Mouse (Mus musculus): ENCODE data around the gene Brix1.

DNA sequence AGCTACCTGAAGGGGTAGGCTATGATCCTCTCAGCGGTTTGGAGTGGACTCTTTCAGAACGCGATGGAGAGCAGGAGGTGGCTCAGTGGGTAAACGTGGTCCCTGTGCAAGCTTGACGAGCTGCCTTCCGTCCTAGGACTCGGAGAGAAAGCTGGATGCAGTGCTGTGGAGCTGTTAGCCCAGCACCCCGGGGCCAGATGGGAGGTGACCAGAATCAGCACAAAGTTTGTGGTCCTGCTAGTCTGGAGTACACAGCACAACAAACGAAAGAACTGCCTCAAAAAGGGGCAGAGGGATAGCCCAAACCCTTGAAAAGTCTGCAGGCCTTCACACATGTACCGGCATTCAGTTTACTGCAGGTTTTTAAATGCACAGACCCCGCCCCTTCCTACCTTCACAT is 10.2 kb upstream of the Brix1 start:
- no peak for TF ChIP-seq CTCF (IDR thresholded peaks at IDR 0.05; ENCODE audit: low read depth)
- no peak for TF ChIP-seq EP300 (IDR thresholded peaks at IDR 0.05; ENCODE audit: low read depth)

Data from liver, embryonic 14.5 days (tissue).